Mouse (Mus musculus) neutrophil, adult 5-6 weeks (primary cell): Measurements from ENCODE around the gene Umad1. TPM values are rescaled to one million over a fixed set of nuclear protein-coding genes. Genes with fewer than 3 reads are reported as not detected.

ENCODE experiments used
- ATAC-seq: fragments of 151-379, 151-347 bp; 2 replicates; pipeline ENCODE4 v1.8.0; 2017; ENCODE audit warnings: mild to moderate bottlenecking, moderate TSS enrichment; ENCODE audit not compliant: insufficient number of reproducible peaks, poor library complexity, low FRiP score, severe bottlenecking; ENCODE audit errors: extremely low read depth
- total RNA-seq: library from RNA; stranded (forward); fragments of 200-1000 nt; gene quantifications from 2 replicates; pipeline ENCODE4 v1.2.3, GENCODE M21; 2017

The Umad1 gene
- total RNA-seq, 1 experiment from 2014 or later = 11.1 TPM

- no peak for ATAC-seq
Measured at GRCm38 (mm10) chr6:8360805-8361204, 101.7 kb downstream of the Umad1 start.

- no peak for ATAC-seq
Measured at GRCm38 (mm10) chr6:8364033-8364756, 105.1 kb downstream of the Umad1 start.

GRCm38 (mm10) chr6:8364757-8365150 lies 105.7 kb downstream of the Umad1 start:
- ATAC-seq = no peak

DNA sequence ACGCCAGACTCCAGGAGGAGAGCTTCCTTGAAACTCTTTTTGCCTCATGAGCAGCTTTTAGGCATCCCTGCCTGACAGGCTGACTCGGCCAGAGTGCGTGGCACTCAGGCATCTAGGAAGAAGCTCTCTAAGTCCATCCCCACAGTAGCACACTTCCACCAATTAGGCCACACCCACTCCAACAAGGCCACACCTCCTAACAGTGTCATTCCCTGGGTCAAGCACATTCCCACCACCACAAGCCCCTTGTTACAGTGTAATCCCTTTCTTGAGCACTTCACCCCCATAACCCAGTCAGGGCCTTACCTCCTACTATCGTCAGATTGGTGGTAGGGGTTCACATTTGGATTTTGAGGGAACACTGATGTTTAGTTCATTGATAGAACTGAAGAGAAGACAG lies 108.6 kb downstream of the Umad1 start:
- ATAC-seq = no peak

GRCm38 (mm10) chr6:8368198-8368864 lies 109.2 kb downstream of the Umad1 start:
- no peak for ATAC-seq

DNA sequence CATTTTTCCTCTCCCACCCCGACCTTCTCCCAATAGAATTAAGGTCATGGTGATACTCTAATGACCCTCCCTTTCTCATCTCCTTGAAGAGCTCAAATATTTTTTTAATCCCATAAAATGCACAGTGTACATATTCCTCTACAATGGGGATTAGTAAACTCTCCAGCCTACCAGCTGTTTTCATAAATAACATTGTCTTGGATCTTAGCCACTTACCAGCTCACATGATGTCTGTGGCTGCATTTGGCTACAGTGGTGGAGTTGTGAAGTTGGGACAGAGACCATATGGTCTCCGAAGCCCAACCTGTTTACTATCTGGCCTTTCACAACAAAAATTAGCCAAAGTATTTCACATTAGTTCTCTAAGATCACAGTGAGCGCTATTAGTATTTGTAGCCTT lies 111.5 kb downstream of the Umad1 start:
- ATAC-seq = no peak

DNA sequence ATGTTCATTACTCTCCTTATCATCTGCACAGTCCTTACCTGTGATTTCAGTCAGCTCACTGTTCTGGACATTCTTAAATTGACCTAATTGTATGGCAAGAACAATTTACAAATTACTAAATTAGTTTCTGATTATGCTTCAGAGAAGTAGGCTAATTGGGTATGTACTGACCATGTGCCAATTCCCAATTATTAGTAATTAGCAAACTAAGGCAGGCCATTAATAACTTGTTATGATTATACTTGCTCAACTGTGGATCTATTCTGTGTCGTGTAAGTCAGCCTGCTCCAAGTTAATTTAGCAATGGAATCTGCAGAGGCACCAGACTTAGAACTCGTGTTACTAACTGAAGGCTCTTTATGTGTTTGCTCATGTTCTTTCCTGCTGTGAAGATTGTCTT lies 114.0 kb downstream of the Umad1 start:
- no peak for ATAC-seq

GRCm38 (mm10) chr6:8373851-8374250 lies 114.8 kb downstream of the Umad1 start:
- no peak for ATAC-seq

GRCm38 (mm10) chr6:8374290-8374689 lies 115.2 kb downstream of the Umad1 start:
- no peak for ATAC-seq

DNA sequence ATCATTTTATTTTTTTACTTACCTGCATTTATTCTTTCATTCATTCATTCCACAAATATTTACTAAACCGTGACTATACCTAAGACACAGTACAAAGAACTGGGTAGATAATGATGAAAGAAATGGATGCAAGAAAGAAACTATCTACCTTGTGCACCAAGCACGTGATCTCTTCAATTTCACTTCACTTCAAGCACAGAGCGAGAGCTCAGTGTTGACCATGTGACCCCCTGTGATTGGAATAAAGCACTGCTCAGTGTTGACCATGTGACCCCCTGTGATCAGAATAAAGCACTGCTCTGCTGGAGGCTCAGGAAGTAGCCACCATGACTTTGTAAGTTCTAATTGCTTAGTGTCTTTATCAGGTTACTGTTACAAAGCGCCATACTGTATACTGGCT lies 115.6 kb downstream of the Umad1 start:
- no peak for ATAC-seq

- ATAC-seq = no peak
Measured at GRCm38 (mm10) chr6:8376351-8376750, 117.3 kb downstream of the Umad1 start.

- no peak for ATAC-seq
Measured at GRCm38 (mm10) chr6:8377667-8378066, 118.6 kb downstream of the Umad1 start.

- peak; percentile 63; the same call in 1 of the 2 replicates for ATAC-seq
Measured at GRCm38 (mm10) chr6:8389307-8389706, 130.2 kb downstream of the Umad1 start.

- no peak for ATAC-seq
Measured at GRCm38 (mm10) chr6:8390296-8390695, 131.2 kb downstream of the Umad1 start.

GRCm38 (mm10) chr6:8390935-8391334 lies 131.8 kb downstream of the Umad1 start:
- ATAC-seq = no peak

- no peak for ATAC-seq
Measured at GRCm38 (mm10) chr6:8393029-8393428, 133.9 kb downstream of the Umad1 start.

- ATAC-seq = no peak
Measured at GRCm38 (mm10) chr6:8394044-8394443, 135.0 kb downstream of the Umad1 start.

DNA sequence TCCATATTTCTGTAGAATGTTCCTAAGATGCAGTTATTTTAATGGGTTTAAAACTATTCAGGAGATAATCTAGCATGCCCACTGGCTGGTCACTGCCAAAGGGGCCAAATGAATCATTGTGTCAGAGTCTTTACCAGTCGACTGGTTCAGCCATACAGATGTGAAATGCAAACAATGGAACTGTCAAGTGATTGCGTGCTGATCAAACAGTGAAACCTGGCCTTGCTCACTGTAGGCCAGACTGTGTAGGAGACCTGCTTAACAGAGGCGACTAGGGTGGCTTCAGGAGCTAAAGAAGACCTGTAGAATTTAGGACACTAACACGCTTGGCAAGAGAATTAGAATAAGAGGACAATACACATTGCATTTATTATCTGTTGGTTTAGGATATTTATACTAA lies 136.0 kb downstream of the Umad1 start:
- ATAC-seq = no peak

DNA sequence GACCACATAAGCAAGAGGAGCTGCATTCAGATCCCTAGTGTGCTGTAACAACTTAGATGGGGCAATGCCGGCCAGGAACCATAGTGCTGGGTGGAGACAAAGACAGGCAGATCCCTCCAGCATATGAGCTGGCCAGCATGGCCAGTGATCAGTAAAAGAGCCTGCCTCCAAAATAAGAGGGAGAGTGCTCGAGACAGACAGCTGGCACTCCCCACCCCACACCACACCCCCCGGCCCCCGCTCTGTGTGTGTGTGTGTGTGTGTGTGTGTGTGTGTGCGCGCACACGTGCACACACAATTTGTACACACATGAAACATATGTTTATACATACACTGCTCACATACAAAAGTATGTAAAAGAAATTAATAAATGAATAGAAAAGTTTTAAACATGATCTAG lies 138.2 kb downstream of the Umad1 start:
- no peak for ATAC-seq

- ATAC-seq = no peak
Measured at GRCm38 (mm10) chr6:8399710-8400109, 140.6 kb downstream of the Umad1 start.

- no peak for ATAC-seq
Measured at GRCm38 (mm10) chr6:8403127-8403526, 144.0 kb downstream of the Umad1 start.
